Mouse (Mus musculus): ENCODE data around the gene Olfr304. TPM values are rescaled to one million over a fixed set of nuclear protein-coding genes. Genes with fewer than 3 reads are reported as not detected.

Gene Olfr304
- not detected for total RNA-seq (2023)

DNA sequence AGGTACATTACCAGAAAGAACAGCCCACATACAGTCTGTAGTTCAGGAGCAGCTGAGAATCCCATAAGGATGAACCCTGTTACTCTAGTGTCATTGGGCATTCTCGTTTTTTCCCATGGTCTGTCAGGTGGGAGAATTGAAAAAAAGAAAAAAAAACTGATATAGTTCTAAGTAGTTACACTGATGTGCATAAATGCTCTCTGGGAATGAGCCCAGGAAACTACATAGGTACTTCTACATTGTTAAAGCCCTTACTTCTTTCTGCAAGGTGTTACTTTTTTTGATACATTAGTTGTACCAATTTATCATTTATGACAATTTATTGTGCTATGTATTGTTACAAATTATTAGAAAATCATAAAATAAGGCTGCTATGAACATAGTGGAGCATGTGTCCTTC is at the start of gene Olfr304:
TSS of gene Olfr304 (minus strand) at position 101 of the 400 bp plus-strand sequence.

DNA sequence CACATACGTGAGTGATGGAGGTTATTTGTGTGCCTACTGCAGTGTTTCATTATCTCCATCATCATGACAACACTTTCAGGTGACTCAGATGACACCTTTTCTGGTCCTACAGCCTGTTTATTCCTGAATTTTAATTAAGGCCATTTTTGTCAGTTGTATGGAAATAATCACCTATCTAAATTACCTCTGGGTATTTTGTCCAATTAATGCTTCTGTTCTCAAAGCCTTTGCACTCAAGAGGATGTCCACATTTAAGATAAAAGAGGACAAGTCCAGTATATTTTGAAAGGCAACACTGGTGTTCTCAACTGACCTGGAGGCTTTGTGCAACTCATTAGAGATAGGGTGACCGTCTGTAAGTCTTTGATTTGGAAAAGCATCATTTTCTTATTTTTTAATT is 17.1 kb upstream of the Olfr304 start, which contains the start of gene Olfr301:
TSS of gene Olfr301 (plus strand) at position 301 of the 400 bp plus-strand sequence.

DNA sequence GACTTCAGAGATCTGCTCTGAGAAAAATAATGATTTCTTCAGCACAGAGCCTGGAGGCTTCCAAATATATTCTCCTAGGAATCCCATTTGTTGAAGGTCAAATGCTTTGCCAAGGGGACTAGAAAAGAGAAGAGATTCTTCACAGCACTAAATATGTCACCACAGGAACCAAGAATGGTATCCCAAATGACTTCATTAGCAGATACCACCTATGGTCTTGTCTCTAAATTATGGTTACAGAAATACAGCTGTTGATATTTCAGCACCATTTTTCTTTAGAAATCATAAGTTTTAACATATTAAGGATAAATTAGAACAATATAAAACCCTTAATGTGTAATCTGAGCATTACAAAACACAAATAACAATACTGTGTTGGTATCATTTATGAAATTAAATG is 11.2 kb upstream of the Olfr304 start, which contains the start of gene Olfr303:
TSS of gene Olfr303 (minus strand) at position 101 of the 400 bp plus-strand sequence.

DNA sequence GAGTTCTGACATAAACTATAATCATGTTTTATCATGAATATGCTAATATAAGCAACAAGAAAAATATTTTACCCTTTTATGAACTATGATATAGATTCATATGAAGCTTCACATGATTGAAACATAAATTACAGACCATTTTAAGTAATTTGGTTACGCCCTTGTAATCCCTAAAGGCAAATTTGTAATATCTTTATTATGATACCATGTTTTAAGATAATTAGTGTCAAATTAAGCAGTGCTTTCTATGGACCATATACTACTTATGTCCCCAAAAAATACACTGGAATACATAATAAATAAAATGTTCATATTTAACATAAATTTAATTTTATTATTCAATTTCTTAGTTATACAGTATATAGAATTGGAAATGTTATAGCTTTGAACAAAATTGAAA is 19.6 kb downstream of the Olfr304 start, which contains the start of gene Olfr305:
TSS of gene Olfr305 (minus strand) at position 101 of the 400 bp plus-strand sequence.

DNA sequence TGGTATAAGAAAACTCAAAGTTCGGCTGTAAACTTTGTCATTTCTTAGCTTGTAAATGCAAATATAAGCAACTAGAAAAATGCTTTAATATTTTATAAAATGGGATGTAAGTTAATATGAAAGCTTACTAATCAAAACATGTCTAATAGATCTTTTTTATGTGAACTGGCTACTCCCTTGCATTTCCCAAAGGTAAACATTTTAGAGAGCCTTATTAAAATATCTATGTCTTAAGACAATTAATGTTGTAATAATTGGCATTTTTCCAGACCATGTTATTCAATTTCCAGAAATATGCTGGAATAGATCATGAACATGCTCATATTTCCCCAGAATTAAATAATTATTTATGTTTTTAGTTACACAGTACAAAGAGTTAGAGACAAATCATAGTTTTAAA is 49.0 kb downstream of the Olfr304 start, which contains the start of gene Olfr307:
TSS of gene Olfr307 (minus strand) at position 101 of the 400 bp plus-strand sequence.

Other genes with a start within 250 kb of the Olfr304 start
- not detected for gene Vmn2r75, start 214.9 kb downstream of the Olfr304 start, total RNA-seq (2023)
- not detected for gene Vmn2r76, start 140.3 kb downstream of the Olfr304 start, total RNA-seq (2023)
- gene Olfr310, start 109.5 kb downstream of the Olfr304 start, total RNA-seq (2023), result not detected
- gene Olfr309, start 73.0 kb downstream of the Olfr304 start, total RNA-seq (2023), result not detected
- gene Olfr308, start 61.0 kb downstream of the Olfr304 start, total RNA-seq (2023), result not detected
- gene Olfr307, start 49.1 kb downstream of the Olfr304 start, total RNA-seq (2023), result not detected
- not detected for gene Olfr305, start 19.7 kb downstream of the Olfr304 start, total RNA-seq (2023)
- not detected for gene Olfr303, start 11.1 kb upstream of the Olfr304 start, total RNA-seq (2023)
- not detected for gene Olfr301, start 17.2 kb upstream of the Olfr304 start, total RNA-seq (2023)
- not detected for gene Olfr299, start 73.3 kb upstream of the Olfr304 start, total RNA-seq (2023)
- gene Olfr298, start 105.8 kb upstream of the Olfr304 start, total RNA-seq (2023), result not detected
- not detected for gene Olfr297, start 133.3 kb upstream of the Olfr304 start, total RNA-seq (2023)
- not detected for gene Olfr295, start 197.2 kb upstream of the Olfr304 start, total RNA-seq (2023)
- not detected for gene Olfr294, start 230.0 kb upstream of the Olfr304 start, total RNA-seq (2023)

Data from monocyte, adult 59 days (primary cell).